Mouse (Mus musculus) brain, adult 2 months (tissue): Measurements from ENCODE around the gene Ercc8.
A peak's percentile ranks its signal among the peaks of the same experiment; 100 is the strongest.

Source experiments
- DNase-seq: peaks from one replicate; pipeline ENCODE4 v3.0.0; 2011; ENCODE audit warnings: low read depth, low spot score

Gene Ercc8

GRCm38 (mm10) chr13:108215231-108215780 lies 56.8 kb downstream of the Ercc8 start:
- no peak for DNase-seq

- DNase-seq, result peak; percentile 20
These were observed 61.2 kb downstream of the Ercc8 start for GRCm38 (mm10) chr13:108219773-108220172.

- no peak for DNase-seq
These were observed 70.7 kb downstream of the Ercc8 start for GRCm38 (mm10) chr13:108229191-108229590.

GRCm38 (mm10) chr13:108229634-108230330 lies 71.3 kb downstream of the Ercc8 start:
- DNase-seq, result no peak

- peak; percentile 69 for DNase-seq
These were observed 81.5 kb downstream of the Ercc8 start for GRCm38 (mm10) chr13:108240012-108240411.

GRCm38 (mm10) chr13:108241715-108242114 lies 83.2 kb downstream of the Ercc8 start:
- no peak for DNase-seq
